Mouse (Mus musculus) liver, embryonic 14.5 days (tissue): Measurements from ENCODE around the gene Ngef. TPM values are rescaled to one million over a fixed set of nuclear protein-coding genes. Genes with fewer than 3 reads are reported as not detected.
"Not testable (repeated sequence)": the region's sequence is repeated elsewhere in the genome, so short reads cannot be mapped to it uniquely, and the experiment has no call there.

Experiments used
- ATAC-seq: fragments of 200-750 bp; cut with Nextera tagmentation; 2 replicates; pipeline ENCODE4 v1.8.0; 2017; ENCODE audit warnings: moderate number of reproducible peaks, mild to moderate bottlenecking, moderate library complexity; ENCODE audit not compliant: insufficient read depth
- DNase-seq, 3 experiments: peaks; one replicate each; pipeline ENCODE4 v3.0.0-alpha.2; 2012 to 2013; ENCODE audit warnings: low read depth in 3 of 3, low spot score in 3 of 3
- H3K27ac ChIP-seq: fragments of 300-500 bp; sonication (generic); 2 replicates; pipeline ENCODE4 v1.5.1; 2014; ENCODE audit warnings: moderate library complexity, mild to moderate bottlenecking, control low read depth, inconsistent platforms
- H3K27me3 ChIP-seq: fragments of 300-500 bp; sonication (generic); 2 replicates; pipeline ENCODE4 v1.6.1; 2014; ENCODE audit warnings: mild to moderate bottlenecking, low read length, moderate library complexity; ENCODE audit not compliant: control insufficient read depth, insufficient read depth
- H3K36me3 ChIP-seq: fragments of 300-500 bp; sonication (generic); replicated peaks from 2 replicates; pipeline ENCODE4 v1.6.1; 2014; ENCODE audit warnings: low read depth; ENCODE audit not compliant: control insufficient read depth, insufficient read depth
- H3K4me1 ChIP-seq, 2 experiments: fragments of 200-500 bp in 1 of 2; fragments of 300-500 bp in 1 of 2; sonication (generic) in 1 of 2; replicated peaks; 2 replicates each; pipeline ENCODE4 v1.6.1; 2012 to 2014; ENCODE audit warnings: antibody characterized with exemption in 1 of 2, inconsistent platforms in 1 of 2, low read length in 1 of 2; ENCODE audit not compliant: control insufficient read depth in 2 of 2, insufficient read depth in 2 of 2
- H3K4me2 ChIP-seq: fragments of 300-500 bp; sonication (generic); 2 replicates; pipeline ENCODE4 v1.6.1; 2014; ENCODE audit warnings: low read depth, mild to moderate bottlenecking, control low read depth, moderate library complexity
- H3K4me3 ChIP-seq, 2 experiments: fragments of 200-500 bp in 1 of 2; fragments of 300-500 bp in 1 of 2; sonication (generic) in 1 of 2; 2 replicates each; pipeline ENCODE4 v1.5.1; 2012 to 2014; ENCODE audit warnings: low read depth in 2 of 2, low read length in 2 of 2, mild to moderate bottlenecking in 2 of 2, control low read depth in 1 of 2, inconsistent platforms in 1 of 2, moderate library complexity in 1 of 2; ENCODE audit not compliant: insufficient read depth in 1 of 2
- H3K9ac ChIP-seq: fragments of 300-500 bp; sonication (generic); replicated peaks from 2 replicates; pipeline ENCODE4 v1.6.1; 2014; ENCODE audit warnings: mild to moderate bottlenecking, control low read depth, moderate library complexity
- H3K9me3 ChIP-seq: fragments of 300-500 bp; sonication (generic); 2 replicates; pipeline ENCODE4 v1.6.1; 2016; ENCODE audit warnings: low read length, mixed read lengths; ENCODE audit not compliant: control insufficient read depth
- CTCF ChIP-seq: IDR thresholded peaks from 2 replicates; pipeline ENCODE4 v1.5.1; 2016; ENCODE audit warnings: antibody characterized with exemption, low read depth, control low read depth
- EP300 ChIP-seq: IDR thresholded peaks from 2 replicates; pipeline ENCODE4 v1.6.1; 2016; ENCODE audit warnings: antibody characterized with exemption, low read depth
- WGBS: fragments of 180-500 bp; shearing (Covaris S2); extraction: QIAGEN DNeasy Blood & Tissue Kit; methylation state at CpG from one replicate; pipeline ENCODE4 v1.1.7; 2014; ENCODE audit not compliant: insufficient replicate concordance; 5-methylcytosine and 5-hydroxymethylcytosine counted together
- polyA plus RNA-seq, 2 experiments: library from polyadenylated mRNA; depleted of rRNA in 1 of 2; stranded (reverse) in 1 of 2; unstranded in 1 of 2; fragments of >200 nt; fragmentation: Nextera tagmentation in 1 of 2; extraction: Ambion mirVana in 1 of 2; gene quantifications; 2 replicates each; pipeline versions ENCODE4 v1.2.1 to v1.2.3; 2012 to 2014

Gene Ngef
- polyA plus RNA-seq, 2 experiments, result 2.9 to 3.4 TPM

GRCm38 (mm10) chr1:87471914-87472313, 101.8 kb downstream of the Ngef start:
- no peak overlapping the region for H3K9ac ChIP-seq
- no peak overlapping the region for H3K4me2 ChIP-seq
- ATAC-seq, result no peak
- peaks cover 5% of the 10 kb centered on the region for H3K27me3 ChIP-seq
- no peak overlapping the region for H3K27ac ChIP-seq
- WGBS, result 56% methylated on average over 7 of the region's 7 CpGs
- no peak for DNase-seq
- H3K4me3 ChIP-seq, result no peak overlapping the region
- TF ChIP-seq EP300 (no peak), CTCF (no peak)
- no peaks in the 10 kb centered on the region for H3K36me3 ChIP-seq
- H3K4me1 ChIP-seq, result no peaks in the 10 kb centered on the region
- H3K9me3 ChIP-seq, result no peaks in the 10 kb centered on the region

- not testable (repeated sequence) for H3K4me2 ChIP-seq, H3K4me3 ChIP-seq, H3K9ac ChIP-seq, H3K9me3 ChIP-seq, DNase-seq, H3K4me1 ChIP-seq, H3K27ac ChIP-seq, H3K36me3 ChIP-seq, ATAC-seq, H3K27me3 ChIP-seq
- 47% methylated on average over 9 of the region's 10 CpGs for WGBS
Measured at GRCm38 (mm10) chr1:87469971-87470370, 103.7 kb downstream of the Ngef start, which contains the start of gene Snorc. TSS of gene Snorc (plus strand) at chr1:87470271.

- 43% methylated on average over 6 of the region's 6 CpGs for WGBS
- no peak overlapping the region for H3K9ac ChIP-seq
- no peaks in the 10 kb centered on the region for H3K9me3 ChIP-seq
- H3K27me3 ChIP-seq, result no peaks in the 10 kb centered on the region
- TF ChIP-seq EP300 (no peak), CTCF (no peak)
- ATAC-seq (no peak), DNase-seq (no peak)
- H3K4me3 ChIP-seq, result no peak overlapping the region
- H3K4me2 ChIP-seq, result no peak overlapping the region
- no peaks in the 10 kb centered on the region for H3K36me3 ChIP-seq
- no peaks in the 10 kb centered on the region for H3K4me1 ChIP-seq
- H3K27ac ChIP-seq, result no peak overlapping the region
Measured at GRCm38 (mm10) chr1:87468321-87468720, 105.3 kb downstream of the Ngef start.

GRCm38 (mm10) chr1:87467469-87467868, 106.2 kb downstream of the Ngef start:
- no peaks in the 10 kb centered on the region for H3K4me1 ChIP-seq
- no peaks in the 10 kb centered on the region for H3K9me3 ChIP-seq
- no peaks in the 10 kb centered on the region for H3K36me3 ChIP-seq
- H3K27ac ChIP-seq, result no peak overlapping the region
- no peak for DNase-seq
- no peak overlapping the region for H3K9ac ChIP-seq
- H3K27me3 ChIP-seq, result no peaks in the 10 kb centered on the region
- 57% methylated on average over 9 of the region's 9 CpGs for WGBS
- ATAC-seq, result no peak
- TF ChIP-seq CTCF, result no peak
- no peak for TF ChIP-seq EP300
- H3K4me3 ChIP-seq, result no peak overlapping the region
- peak overlapping the region; percentile 28 for H3K4me2 ChIP-seq

- not testable (repeated sequence) for H3K4me1 ChIP-seq, H3K9ac ChIP-seq, H3K27ac ChIP-seq, H3K4me3 ChIP-seq, H3K4me2 ChIP-seq, ATAC-seq, H3K36me3 ChIP-seq, H3K27me3 ChIP-seq, DNase-seq, H3K9me3 ChIP-seq
- 64% methylated on average over 5 of the region's 7 CpGs for WGBS
Measured at GRCm38 (mm10) chr1:87459856-87460255, 113.8 kb downstream of the Ngef start.

- Histone ChIP-seq H3K9ac (no peak overlapping the region), H3K27ac (no peak overlapping the region), H3K9me3 (no peaks in the 10 kb centered on the region), H3K36me3 (no peaks in the 10 kb centered on the region), H3K4me1 (no peaks in the 10 kb centered on the region), H3K4me2 (no peak overlapping the region), H3K4me3 (no peak overlapping the region), H3K27me3 (no peaks in the 10 kb centered on the region)
- DNase-seq, result no peak
- ATAC-seq, result no peak
- TF ChIP-seq CTCF (no peak), EP300 (no peak)
- WGBS, result 74% methylated on average over 4 of the region's 4 CpGs
Measured at GRCm38 (mm10) chr1:87458045-87458444, 115.6 kb downstream of the Ngef start.
